Mouse (Mus musculus) midbrain, embryonic 12.5 days (tissue): Measurements from ENCODE around the gene Zc3h4. TPM values are rescaled to one million over a fixed set of nuclear protein-coding genes. Genes with fewer than 3 reads are reported as not detected.
"Not testable (repeated sequence)": the region's sequence is repeated elsewhere in the genome, so short reads cannot be mapped to it uniquely, and the experiment has no call there.

Experiments
- ATAC-seq: fragments of 200-750 bp; cut with Nextera tagmentation; 2 replicates; pipeline ENCODE4 v1.8.0; 2017; ENCODE audit warnings: low read depth, moderate TSS enrichment, moderate library complexity; ENCODE audit not compliant: low FRiP score
- H3K27ac ChIP-seq: fragments of 300-500 bp; sonication (generic); replicated peaks from 2 replicates; pipeline ENCODE4 v1.5.1; 2016; ENCODE audit warnings: mild to moderate bottlenecking
- H3K27me3 ChIP-seq: fragments of 300-500 bp; sonication (generic); 2 replicates; pipeline ENCODE4 v1.6.1; 2016; ENCODE audit warnings: mild to moderate bottlenecking
- H3K36me3 ChIP-seq: fragments of 300-500 bp; sonication (generic); 2 replicates; pipeline ENCODE4 v1.6.1; 2016
- H3K4me1 ChIP-seq: fragments of 300-500 bp; sonication (generic); 2 replicates; pipeline ENCODE4 v1.6.1; 2016
- H3K4me2 ChIP-seq: fragments of 300-500 bp; sonication (generic); replicated peaks from 2 replicates; pipeline ENCODE4 v1.6.1; 2016; ENCODE audit warnings: mild to moderate bottlenecking, moderate library complexity
- H3K4me3 ChIP-seq: fragments of 300-500 bp; sonication (generic); 2 replicates; pipeline ENCODE4 v1.5.1; 2016; ENCODE audit warnings: mild to moderate bottlenecking
- H3K9ac ChIP-seq: fragments of 300-500 bp; sonication (generic); replicated peaks from 2 replicates; pipeline ENCODE4 v1.6.1; 2016; ENCODE audit warnings: mild to moderate bottlenecking, moderate library complexity
- H3K9me3 ChIP-seq: fragments of 300-500 bp; sonication (generic); 2 replicates; pipeline ENCODE4 v1.6.1; 2016; ENCODE audit warnings: mild to moderate bottlenecking
- WGBS: fragments of 180-500 bp; shearing (Covaris S2); methylation state at CpG from one replicate; pipeline ENCODE4 v1.1.7; 2016; 5-methylcytosine and 5-hydroxymethylcytosine counted together
- polyA plus RNA-seq: library from polyadenylated mRNA; unstranded; fragments of >200 nt; fragmentation: Nextera tagmentation; extraction: Ambion mirVana; gene quantifications from 2 replicates; pipeline ENCODE4 v1.2.1, GENCODE M21; 2016

Zc3h4 gene
- polyA plus RNA-seq, 1 experiment from 2014 or later = 27.4 TPM

DNA sequence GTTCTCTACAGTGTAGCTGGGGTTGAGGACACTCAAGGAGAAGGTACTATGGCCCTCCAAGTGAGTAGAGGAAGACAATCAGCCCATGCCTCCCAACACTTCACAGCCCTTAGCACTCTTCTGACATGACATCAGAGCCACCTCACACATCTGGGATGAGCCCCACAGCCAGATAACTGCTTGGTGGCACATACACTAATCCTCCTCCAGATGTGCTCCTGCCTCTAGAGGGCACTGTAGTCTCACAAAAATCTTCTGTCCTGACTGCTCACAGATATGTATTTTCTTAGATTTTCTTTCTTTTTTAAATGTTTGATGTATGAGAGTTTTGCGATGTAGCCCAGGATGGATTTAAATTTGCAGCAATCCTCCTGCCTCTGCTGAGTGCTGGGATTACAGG is 24.2 kb upstream of the Zc3h4 start:
- H3K4me2 ChIP-seq = no peak overlapping the region
- H3K27ac ChIP-seq = no peak overlapping the region
- no peaks in the 10 kb centered on the region for H3K9me3 ChIP-seq
- H3K4me1 ChIP-seq = no peaks in the 10 kb centered on the region
- H3K36me3 ChIP-seq = peaks cover 63% of the 10 kb centered on the region
- no peak for ATAC-seq
- H3K4me3 ChIP-seq = no peak overlapping the region
- WGBS = 93% methylated on average over 1 of the region's 1 CpGs
- H3K27me3 ChIP-seq = no peaks in the 10 kb centered on the region
- no peak overlapping the region for H3K9ac ChIP-seq

DNA sequence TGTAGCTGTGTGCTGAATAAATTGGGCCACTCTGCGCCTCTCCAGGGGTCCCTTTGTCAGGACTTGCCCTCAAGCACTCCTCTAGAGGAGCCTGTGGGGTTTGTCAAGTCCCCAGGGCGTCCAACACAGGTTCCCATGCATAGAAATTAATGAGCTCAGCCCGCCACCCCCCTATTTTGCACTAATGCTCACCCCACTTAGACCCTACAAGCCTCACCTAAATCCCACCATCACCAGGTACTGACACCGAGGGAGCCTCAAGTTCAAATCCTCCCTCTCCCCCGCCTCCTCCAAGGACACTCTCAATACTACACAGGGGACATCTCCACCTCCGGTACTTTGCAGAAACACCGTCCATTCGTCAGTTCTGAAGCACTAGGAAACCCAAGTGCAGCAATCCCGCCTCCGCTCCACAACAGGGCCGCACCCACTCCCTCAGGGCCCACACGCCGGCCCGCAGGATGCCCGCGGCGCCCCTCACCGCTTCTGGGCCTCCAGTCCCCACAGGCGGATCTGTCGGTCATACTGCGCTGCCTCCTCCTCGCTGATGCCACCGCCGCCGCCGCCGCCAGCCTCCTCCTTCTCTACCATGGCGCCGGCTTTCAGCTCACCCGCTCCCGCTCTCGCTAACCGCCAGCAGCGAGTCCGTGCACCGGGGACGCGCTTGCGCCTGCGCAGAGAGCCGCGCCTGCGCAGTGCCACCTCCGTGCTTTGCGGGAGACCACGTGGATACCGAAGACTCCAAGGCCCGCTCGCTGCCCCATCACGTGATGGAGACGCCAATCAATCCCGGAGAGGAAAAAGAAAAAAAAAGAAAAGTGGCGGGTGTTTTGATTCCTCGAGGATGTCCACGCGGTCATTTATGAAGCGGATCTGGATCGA is 13.3 kb upstream of the Zc3h4 start, which contains the start of gene Sae1:
Gene Sae1 (minus strand): TSS at position 647 of the 882 bp plus-strand sequence.
- peak; percentile 94 for ATAC-seq
- Histone ChIP-seq H3K4me2 (peak within 1 kb of the TSS; percentile 82), H3K9me3 (no peaks in the 10 kb centered on the region), H3K27ac (peak within 1 kb of the TSS; percentile 78), H3K9ac (peak within 1 kb of the TSS; percentile 95), H3K27me3 (no peaks in the 10 kb centered on the region), H3K36me3 (peaks cover 19% of the 10 kb centered on the region), H3K4me1 (peaks cover 30% of the 10 kb centered on the region), H3K4me3 (peak within 1 kb of the TSS; percentile 91)
- WGBS = under 1% methylated on average over 58 of the region's 58 CpGs

DNA sequence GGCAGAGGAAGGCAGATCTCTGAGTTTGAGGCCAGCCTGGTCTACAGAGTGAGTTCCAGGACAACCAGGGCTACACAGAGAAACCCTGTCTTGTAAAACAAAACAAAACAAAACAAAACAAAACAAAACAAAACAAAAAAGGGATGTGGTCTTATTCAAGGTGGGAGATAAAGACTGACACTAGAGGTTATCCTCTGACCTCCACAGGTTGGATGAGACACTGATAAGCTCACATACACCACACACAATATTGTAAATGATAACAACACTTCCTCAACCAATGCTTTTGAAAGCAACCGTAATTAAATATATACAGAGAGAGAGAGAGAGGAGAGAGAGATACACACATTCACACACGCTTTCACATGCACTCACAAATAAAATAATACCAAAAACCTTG is 10.8 kb upstream of the Zc3h4 start:
- 79% methylated on average over 2 of the region's 2 CpGs for WGBS
- H3K9ac ChIP-seq, H3K27me3 ChIP-seq, H3K36me3 ChIP-seq, H3K9me3 ChIP-seq, ATAC-seq, H3K4me3 ChIP-seq, H3K27ac ChIP-seq, H3K4me2 ChIP-seq: not testable (repeated sequence)
- H3K4me1 ChIP-seq = peaks cover 27% of the 10 kb centered on the region

DNA sequence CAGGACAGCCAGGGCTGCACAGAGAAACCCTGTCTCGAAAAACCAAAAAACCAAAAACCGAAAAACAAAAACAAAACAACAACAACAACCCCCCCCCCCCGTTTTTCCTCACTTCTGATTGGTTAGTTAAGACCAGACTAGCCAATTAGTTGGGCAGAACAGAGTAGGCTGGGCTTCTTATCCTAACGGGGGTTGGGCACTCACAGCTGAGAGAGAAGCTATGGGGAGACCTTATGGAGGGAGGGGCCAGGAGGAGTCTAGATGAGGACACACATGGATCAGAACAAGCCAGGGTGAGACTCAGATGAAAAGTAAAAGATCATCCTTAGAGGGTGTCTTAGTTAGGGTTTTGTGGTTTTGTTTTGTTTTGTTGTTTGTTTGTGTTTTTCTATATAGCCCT is 7.8 kb upstream of the Zc3h4 start:
- ATAC-seq = no peak
- Histone ChIP-seq H3K36me3 (no peaks in the 10 kb centered on the region), H3K4me3 (no peak overlapping the region), H3K4me2 (no peak overlapping the region), H3K9me3 (no peaks in the 10 kb centered on the region), H3K9ac (no peak overlapping the region), H3K27me3 (no peaks in the 10 kb centered on the region), H3K4me1 (peaks cover 3% of the 10 kb centered on the region; the same call in 1 of the 2 replicates), H3K27ac (no peak overlapping the region)
- 49% methylated on average over 4 of the region's 4 CpGs for WGBS

DNA sequence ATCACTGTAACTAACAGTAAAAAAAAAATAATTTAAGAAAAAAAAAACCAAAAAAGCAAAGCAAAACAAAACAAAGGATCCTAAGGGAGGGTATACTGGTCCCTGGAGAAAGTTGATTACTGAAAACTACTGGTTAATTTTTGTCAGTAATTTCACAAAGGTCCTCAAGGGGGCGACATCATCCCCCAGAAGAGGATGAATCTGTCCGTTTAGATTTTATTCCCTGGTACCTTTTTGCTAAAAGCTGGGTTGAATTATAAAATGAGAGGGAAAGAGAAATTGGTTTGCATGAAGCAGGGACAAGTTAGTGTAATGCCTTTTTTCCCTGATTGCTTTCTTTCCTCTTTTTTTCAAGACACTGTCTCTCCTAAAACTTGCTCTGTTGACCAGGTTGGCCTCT is 4.8 kb upstream of the Zc3h4 start:
- Histone ChIP-seq H3K36me3 (no peaks in the 10 kb centered on the region), H3K27ac (no peak overlapping the region), H3K4me3 (no peak overlapping the region), H3K27me3 (no peaks in the 10 kb centered on the region), H3K9me3 (no peaks in the 10 kb centered on the region), H3K9ac (no peak overlapping the region), H3K4me1 (peaks cover 8% of the 10 kb centered on the region), H3K4me2 (no peak overlapping the region)
- WGBS = 0% methylated on average over 2 of the region's 2 CpGs
- ATAC-seq = no peak

DNA sequence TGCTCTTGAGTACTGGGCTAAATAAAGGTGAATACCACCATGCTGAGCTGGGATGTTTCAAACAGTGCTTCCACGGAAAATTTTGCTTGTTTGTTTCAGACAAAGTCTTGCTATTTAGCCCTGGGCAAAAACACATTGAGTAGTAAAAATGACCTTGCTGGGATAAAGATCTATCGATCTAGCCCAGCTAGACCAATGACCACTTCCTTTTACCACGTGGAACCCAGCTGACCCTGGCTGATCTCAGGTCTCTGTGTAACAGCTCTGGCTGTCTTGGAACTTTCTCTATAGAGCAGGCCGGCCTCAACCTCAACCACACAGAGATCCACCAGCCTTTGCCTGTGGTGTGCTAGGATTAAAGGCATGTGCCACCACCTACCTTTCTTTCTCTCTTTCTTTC is 3.2 kb upstream of the Zc3h4 start:
- Histone ChIP-seq H3K36me3 (no peaks in the 10 kb centered on the region), H3K27ac (no peak overlapping the region), H3K4me1 (peaks cover 8% of the 10 kb centered on the region), H3K4me3 (no peak overlapping the region), H3K9ac (no peak overlapping the region), H3K4me2 (no peak overlapping the region), H3K27me3 (no peaks in the 10 kb centered on the region), H3K9me3 (no peaks in the 10 kb centered on the region)
- ATAC-seq = no peak
- WGBS = 81% methylated on average over 4 of the region's 4 CpGs

DNA sequence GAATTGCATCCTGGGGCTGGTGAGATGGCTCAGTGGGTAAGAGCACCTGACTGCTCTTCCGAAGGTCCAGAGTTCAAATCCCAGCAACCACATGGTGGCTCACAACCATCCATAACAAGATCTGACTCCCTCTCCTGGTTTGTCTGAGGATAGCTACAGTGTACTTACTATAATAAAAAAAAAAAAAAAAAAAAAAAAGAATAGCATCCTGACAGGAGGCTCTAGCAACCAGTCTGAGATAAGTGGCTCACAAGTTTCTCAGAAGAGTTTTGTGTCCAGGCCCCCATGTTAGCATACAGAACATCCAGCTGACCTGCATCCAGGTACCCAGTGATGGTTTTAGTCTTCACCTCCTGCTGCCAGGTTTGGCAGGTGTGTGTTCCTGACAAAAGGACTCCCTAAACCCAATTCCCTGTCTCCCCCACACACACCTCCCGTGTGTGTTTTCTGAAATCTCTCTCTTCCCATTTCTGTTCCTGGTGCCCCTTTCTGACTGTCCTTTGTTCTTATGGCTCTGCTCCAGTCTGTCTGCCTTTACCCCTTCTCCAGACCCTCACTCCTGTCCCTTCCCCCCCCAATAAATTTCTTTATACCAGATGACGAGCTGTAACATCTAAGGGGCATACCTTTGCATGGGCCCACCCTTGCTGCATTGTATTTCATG is 2.2 kb upstream of the Zc3h4 start:
- 60% methylated on average over 3 of the region's 3 CpGs for WGBS
- H3K9me3 ChIP-seq = no peaks in the 10 kb centered on the region

DNA sequence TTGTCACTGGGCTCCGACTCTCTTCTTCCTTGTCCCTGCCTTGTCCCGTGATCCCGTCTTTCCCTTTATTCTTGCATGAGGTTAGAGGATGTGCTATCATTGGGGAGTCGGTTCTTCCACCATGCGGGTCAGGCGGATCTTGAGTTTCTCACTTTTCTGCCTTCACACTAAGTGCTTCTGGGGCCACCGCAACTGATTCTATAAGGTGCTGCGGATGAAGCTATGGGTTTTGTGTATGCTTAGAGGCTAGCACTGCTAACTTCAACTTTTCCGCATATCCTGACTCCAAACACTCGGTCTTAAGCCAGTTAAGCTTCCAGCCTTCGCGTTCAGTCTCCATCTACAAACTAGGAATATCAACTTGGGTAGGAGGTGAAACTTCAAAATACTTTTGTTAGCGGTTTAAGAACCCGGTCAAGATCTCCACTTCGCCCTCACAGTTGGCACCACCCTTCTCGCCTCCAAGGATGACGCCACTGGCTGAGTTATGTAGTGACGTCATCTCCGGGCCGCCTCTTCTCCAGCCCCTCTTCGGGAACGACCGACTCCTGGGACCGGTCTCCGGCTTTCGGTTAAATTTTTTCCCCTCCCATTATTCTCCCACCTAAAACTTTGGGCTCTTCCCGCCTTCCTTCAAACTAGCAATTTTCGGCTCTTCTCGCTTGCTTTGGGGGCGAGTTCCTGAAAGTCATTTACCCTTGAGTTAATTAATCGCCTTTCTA is 1.5 kb upstream of the Zc3h4 start:
- H3K4me1 ChIP-seq = peaks cover 18% of the 10 kb centered on the region
- peak; percentile 80 for ATAC-seq
- peak overlapping the region; percentile 82 for H3K4me2 ChIP-seq
- H3K9ac ChIP-seq = peak overlapping the region; percentile 59
- WGBS = 2% methylated on average over 31 of the region's 31 CpGs
- H3K4me3 ChIP-seq = peak overlapping the region; percentile 92
- H3K27me3 ChIP-seq = no peaks in the 10 kb centered on the region
- H3K9me3 ChIP-seq = no peaks in the 10 kb centered on the region
- peak overlapping the region; percentile 100 for H3K27ac ChIP-seq
- H3K36me3 ChIP-seq = no peaks in the 10 kb centered on the region

More for the DNA sequence above, 2.2 kb upstream of the Zc3h4 start:
- H3K4me3 ChIP-seq = peak overlapping the region; percentile 92
- H3K4me2 ChIP-seq = peak overlapping the region; percentile 82
- H3K36me3 ChIP-seq = no peaks in the 10 kb centered on the region
- peak overlapping the region; percentile 100 for H3K27ac ChIP-seq
- peaks cover 15% of the 10 kb centered on the region for H3K4me1 ChIP-seq
- H3K9ac ChIP-seq = peak overlapping the region; percentile 59
- no peaks in the 10 kb centered on the region for H3K27me3 ChIP-seq
- ATAC-seq = no peak

DNA sequence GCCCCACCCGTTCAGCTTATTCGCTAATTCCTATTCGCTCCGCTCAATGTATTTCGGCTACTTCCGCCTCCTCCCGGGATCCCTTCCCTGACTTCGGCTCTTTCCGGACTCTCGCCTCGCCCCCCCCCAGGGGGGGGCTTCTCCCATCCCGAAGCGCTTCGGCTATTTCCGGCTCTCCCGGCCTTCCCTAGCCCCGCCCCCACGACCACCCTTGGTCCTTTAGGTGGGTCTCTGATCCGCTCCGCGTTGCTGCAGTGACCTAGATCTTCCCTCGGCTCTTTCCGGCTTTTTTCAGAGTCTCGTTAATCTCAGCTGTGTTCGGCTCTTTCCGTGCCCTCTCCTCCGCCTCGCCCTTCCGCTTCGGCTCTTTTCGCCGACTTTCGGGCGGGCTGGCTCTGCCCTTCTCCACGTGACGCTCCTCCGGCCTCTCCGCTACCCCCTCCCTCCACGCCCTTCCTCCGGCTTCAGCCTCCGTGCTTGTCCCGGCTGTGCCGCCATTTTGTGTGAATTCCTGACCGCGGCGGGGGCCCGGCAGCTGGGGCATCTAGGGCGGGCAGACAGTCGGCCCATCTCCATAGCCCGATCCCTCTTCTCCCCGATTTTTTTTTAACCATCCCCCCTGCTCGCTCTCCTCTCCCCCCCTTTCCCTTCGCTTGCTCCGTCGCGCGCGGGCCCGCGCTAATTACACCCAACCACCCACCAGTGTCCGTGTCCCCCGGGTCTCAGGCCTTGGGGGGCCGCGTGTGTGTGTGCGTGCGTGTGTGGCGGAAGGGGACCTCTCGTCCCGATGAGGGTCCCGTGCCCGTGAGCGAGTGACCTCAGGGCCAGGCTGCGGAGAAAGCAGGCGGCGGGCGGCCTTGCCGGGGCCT is 656 bp upstream of the Zc3h4 start:
- Histone ChIP-seq H3K27ac (peak overlapping the region; percentile 100), H3K36me3 (no peaks in the 10 kb centered on the region), H3K27me3 (no peaks in the 10 kb centered on the region), H3K9me3 (no peaks in the 10 kb centered on the region), H3K4me2 (peak overlapping the region; percentile 82), H3K9ac (peak overlapping the region; percentile 100), H3K4me3 (peak overlapping the region; percentile 92), H3K4me1 (peaks cover 26% of the 10 kb centered on the region)
- peak; percentile 92 for ATAC-seq
- under 1% methylated on average over 76 of the region's 77 CpGs for WGBS

DNA sequence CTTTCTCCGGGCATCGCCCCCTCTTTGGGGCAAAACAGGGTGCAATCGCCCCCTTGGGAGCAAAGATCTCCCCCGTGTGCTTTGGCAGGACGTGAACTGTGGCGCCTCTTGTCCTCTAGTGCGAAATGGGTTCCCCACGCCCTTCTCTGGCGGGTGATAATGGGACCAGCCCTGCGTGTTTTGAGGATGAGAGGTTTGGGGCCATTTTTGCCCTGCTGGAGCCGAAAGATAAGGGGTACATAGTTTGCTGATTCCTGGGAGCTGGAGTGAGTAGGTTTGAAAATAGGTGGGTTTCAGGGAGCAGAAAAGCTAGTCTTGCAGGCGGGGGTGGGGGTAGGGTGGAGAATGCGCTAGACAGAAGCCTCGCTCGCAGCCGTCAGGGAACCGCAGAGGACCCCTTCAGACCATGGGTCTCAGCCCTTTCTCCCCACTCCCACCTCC is 1.3 kb downstream of the Zc3h4 start:
- H3K4me1 ChIP-seq = peaks cover 40% of the 10 kb centered on the region
- no peaks in the 10 kb centered on the region for H3K36me3 ChIP-seq
- H3K9me3 ChIP-seq = no peaks in the 10 kb centered on the region
- no peak for ATAC-seq
- 0% methylated on average over 16 of the region's 17 CpGs for WGBS
- peak overlapping the region; percentile 100 for H3K27ac ChIP-seq
- peak overlapping the region; percentile 92 for H3K4me3 ChIP-seq
- no peaks in the 10 kb centered on the region for H3K27me3 ChIP-seq
- H3K9ac ChIP-seq = peak overlapping the region; percentile 100
- peak overlapping the region; percentile 82 for H3K4me2 ChIP-seq

DNA sequence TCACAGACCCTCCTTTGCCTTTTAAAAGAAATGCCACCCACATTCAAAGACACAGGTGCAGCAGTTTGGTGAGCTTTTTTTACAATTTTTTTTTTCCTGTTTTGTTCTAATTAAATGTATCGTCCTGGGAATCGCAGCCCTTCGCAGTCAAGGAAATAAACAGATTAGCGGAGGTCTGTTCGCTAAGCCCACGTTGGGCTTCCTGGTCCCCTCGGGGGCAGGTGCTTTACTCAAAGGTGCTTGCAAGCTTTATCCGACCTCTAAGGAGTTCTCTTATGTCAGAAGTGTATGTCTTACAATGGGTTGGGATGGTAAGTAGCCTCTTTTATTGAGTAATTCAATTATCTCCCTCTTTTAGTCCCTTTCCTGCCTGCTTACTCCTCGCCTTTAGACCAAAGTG is 1.7 kb downstream of the Zc3h4 start:
- WGBS = under 1% methylated on average over 9 of the region's 9 CpGs
- Histone ChIP-seq H3K27me3 (no peaks in the 10 kb centered on the region), H3K4me2 (peak overlapping the region; percentile 82), H3K4me3 (peak overlapping the region; percentile 92), H3K36me3 (no peaks in the 10 kb centered on the region), H3K27ac (peak overlapping the region; percentile 100), H3K4me1 (peaks cover 40% of the 10 kb centered on the region), H3K9ac (peak overlapping the region; percentile 100), H3K9me3 (no peaks in the 10 kb centered on the region)
- no peak for ATAC-seq
